Mouse (Mus musculus): ENCODE data around the gene Sult2b1. TPM values are rescaled to one million over a fixed set of nuclear protein-coding genes. Genes with fewer than 3 reads are reported as not detected.
A peak's percentile ranks its signal among the peaks of the same experiment; 100 is the strongest.

The Sult2b1 gene
- polyA plus RNA-seq, 1 experiment from 2014 or later = 3.7 TPM

DNA sequence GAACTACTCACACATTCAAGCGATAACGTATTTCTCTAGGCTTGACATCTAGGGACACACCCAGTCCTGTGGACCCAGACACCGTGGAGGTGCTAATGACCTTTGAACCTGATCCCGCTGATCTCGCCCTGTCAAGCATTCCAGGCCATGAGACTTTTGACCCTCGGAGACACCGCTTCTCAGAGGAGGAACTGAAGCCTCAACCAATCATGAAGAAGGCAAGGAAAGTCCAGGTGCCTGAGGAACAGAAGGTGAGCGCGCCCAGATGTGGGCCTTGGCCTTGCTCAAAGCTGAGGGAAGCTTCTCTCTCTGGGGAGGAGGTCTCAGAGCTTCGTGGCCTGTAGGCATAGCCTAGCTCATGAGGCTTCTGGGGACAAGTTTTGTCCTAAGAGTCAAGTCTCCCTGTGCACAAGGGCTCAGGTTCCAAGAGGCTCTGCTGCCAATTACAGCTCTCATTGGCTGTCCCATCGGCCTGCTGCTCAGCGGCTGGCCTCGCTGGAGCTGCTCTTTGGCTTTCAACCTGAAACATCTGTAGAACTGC is 76.2 kb downstream of the Sult2b1 start:
- Histone ChIP-seq H3K9me3 (ENCODE audit: low read length) (no peaks in the 10 kb centered on the region), H3K4me3 (ENCODE audit: low read depth, low read length) (no peak overlapping the region), H3K27ac (ENCODE audit: low read length) (peak overlapping the region; percentile 85; the same call in 1 of the 2 replicates), H3K4me2 (replicated peaks; ENCODE audit: low read depth, low read length) (peak overlapping the region; percentile 95), H3K9ac (replicated peaks; ENCODE audit: low read depth) (no peak overlapping the region), H3K36me3 (ENCODE audit: insufficient read depth, low read length) (peaks cover 15% of the 10 kb centered on the region), H3K4me1 (ENCODE audit: insufficient read depth, low read depth, low read length) (peaks cover 33% of the 10 kb centered on the region), H3K27me3 (replicated peaks; ENCODE audit: insufficient read depth, low read length) (no peaks in the 10 kb centered on the region)
- peak; percentile 34 for DNase-seq (ENCODE audit: low spot score)
- no peak for TF ChIP-seq CTCF (IDR thresholded peaks at IDR 0.05)
- no peak for TF ChIP-seq EP300 (IDR thresholded peaks at IDR 0.05)
- ATAC-seq = no peak
- 28% methylated on average over 13 of the region's 13 CpGs for WGBS

DNA sequence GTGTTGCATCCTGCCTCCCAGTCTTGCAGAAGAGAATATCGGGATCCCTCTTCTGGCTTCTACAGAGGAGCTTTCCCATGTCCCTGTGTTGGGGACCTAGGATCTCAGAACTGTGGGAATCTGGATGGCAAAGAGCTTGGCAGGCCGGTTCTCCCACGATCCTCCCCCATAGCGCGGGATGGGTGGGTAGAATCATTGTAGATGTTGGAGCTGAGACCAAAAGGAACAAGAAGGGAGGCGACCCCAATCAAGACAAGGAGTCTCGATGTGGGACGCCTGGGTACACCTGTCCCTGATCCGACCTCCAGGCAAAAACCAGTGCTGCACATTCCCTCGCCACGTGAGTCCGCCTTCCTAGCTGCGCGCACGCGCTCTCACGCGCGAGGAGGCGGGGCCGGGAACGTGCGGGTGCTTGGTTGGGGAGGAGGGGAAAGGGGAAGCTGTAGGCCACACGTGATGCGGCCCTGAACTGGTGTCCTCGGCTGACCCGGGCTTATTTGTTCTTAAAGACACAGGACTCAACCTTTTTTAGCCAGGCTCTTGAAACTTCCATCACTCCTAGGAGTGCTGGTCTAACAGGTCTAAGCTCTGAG is 77.0 kb downstream of the Sult2b1 start:
- under 1% methylated on average over 27 of the region's 27 CpGs for WGBS
- Histone ChIP-seq H3K4me1 (ENCODE audit: insufficient read depth, low read depth, low read length) (peaks cover 33% of the 10 kb centered on the region), H3K36me3 (ENCODE audit: insufficient read depth, low read length) (peaks cover 8% of the 10 kb centered on the region), H3K27me3 (replicated peaks; ENCODE audit: insufficient read depth, low read length) (no peaks in the 10 kb centered on the region), H3K9me3 (ENCODE audit: low read length) (no peaks in the 10 kb centered on the region), H3K9ac (replicated peaks; ENCODE audit: low read depth) (peak overlapping the region; percentile 42; the same call in 1 of the 2 replicates), H3K4me2 (replicated peaks; ENCODE audit: low read depth, low read length) (peak overlapping the region; percentile 95), H3K27ac (ENCODE audit: low read length) (peak overlapping the region; percentile 85), H3K4me3 (ENCODE audit: low read depth, low read length) (peak overlapping the region; percentile 51)
- ATAC-seq (peak; percentile 60), DNase-seq (ENCODE audit: low spot score) (peak; percentile 97)
- TF ChIP-seq CTCF (IDR thresholded peaks at IDR 0.05) (no peak), EP300 (IDR thresholded peaks at IDR 0.05) (no peak; the same call in 1 of the 2 replicates)

DNA sequence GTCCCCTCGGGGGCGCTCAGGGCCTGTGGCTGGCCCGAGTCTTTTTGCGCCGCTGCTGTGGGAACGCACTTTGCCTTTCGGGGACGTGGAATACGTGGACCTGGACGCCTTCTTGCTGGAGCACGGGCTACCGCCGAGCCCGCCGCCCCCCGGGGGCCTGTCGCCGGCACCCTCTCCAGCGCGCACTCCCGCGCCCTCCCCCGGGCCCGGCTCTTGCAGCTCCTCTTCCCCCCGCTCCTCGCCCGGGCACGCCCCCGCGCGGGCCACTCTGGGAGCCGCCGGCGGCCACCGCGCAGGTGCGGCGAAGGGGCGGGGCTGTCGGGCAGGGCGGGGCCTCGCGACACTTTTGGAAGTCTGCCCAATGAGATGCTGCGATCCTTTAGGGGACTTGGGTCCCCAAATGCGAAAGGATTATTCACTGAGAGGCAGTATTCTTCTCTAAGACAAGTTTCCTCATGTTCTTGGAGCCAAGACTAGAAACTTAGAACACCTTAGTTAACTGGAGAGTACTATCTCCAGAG is 77.7 kb downstream of the Sult2b1 start:
- Histone ChIP-seq H3K27me3 (replicated peaks; ENCODE audit: insufficient read depth, low read length) (no peaks in the 10 kb centered on the region), H3K4me2 (replicated peaks; ENCODE audit: low read depth, low read length) (peak overlapping the region; percentile 95), H3K9me3 (ENCODE audit: low read length) (no peaks in the 10 kb centered on the region), H3K4me1 (ENCODE audit: insufficient read depth, low read depth, low read length) (peaks cover 33% of the 10 kb centered on the region), H3K9ac (replicated peaks; ENCODE audit: low read depth) (peak overlapping the region; percentile 70), H3K4me3 (ENCODE audit: low read depth, low read length) (peak overlapping the region; percentile 51), H3K36me3 (ENCODE audit: insufficient read depth, low read length) (peaks cover 8% of the 10 kb centered on the region), H3K27ac (ENCODE audit: low read length) (peak overlapping the region; percentile 85)
- peak; percentile 14 for ATAC-seq
- TF ChIP-seq EP300 (IDR thresholded peaks at IDR 0.05) (no peak), CTCF (IDR thresholded peaks at IDR 0.05) (peak; percentile 13; the same call in 1 of the 2 replicates)
- under 1% methylated on average over 37 of the region's 45 CpGs for WGBS
- DNase-seq (ENCODE audit: low spot score) = peak; percentile 87

DNA sequence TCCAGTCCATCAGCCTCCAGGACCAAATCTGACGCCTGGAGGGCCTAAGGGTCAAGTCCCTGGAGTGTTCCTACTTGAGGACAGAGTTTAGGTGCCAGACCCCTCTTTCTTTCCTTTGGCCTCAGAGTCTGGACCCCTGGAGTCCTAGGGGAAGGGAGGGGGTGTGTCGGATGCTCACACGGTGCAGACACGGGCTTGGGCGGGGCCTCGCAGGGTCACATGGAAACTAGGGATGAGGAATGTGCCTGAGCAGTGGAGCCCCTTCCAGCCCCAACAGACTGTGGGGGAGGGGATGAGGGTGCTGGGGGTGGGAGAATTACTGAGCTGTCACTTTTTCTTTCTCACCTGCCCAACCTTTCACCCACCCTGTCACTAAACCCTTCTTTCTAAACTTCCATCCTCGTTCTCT is 78.6 kb downstream of the Sult2b1 start:
- Histone ChIP-seq H3K4me1 (ENCODE audit: insufficient read depth, low read depth, low read length) (peaks cover 33% of the 10 kb centered on the region), H3K27me3 (replicated peaks; ENCODE audit: insufficient read depth, low read length) (no peaks in the 10 kb centered on the region), H3K27ac (ENCODE audit: low read length) (peak overlapping the region; percentile 85), H3K9me3 (ENCODE audit: low read length) (no peaks in the 10 kb centered on the region), H3K4me2 (replicated peaks; ENCODE audit: low read depth, low read length) (peak overlapping the region; percentile 95), H3K36me3 (ENCODE audit: insufficient read depth, low read length) (peaks cover 7% of the 10 kb centered on the region; the same call in 1 of the 2 replicates), H3K9ac (replicated peaks; ENCODE audit: low read depth) (peak overlapping the region; percentile 70), H3K4me3 (ENCODE audit: low read depth, low read length) (peak overlapping the region; percentile 51)
- DNase-seq (ENCODE audit: low spot score) (peak; percentile 70), ATAC-seq (no peak)
- 7% methylated on average over 7 of the region's 7 CpGs for WGBS
- TF ChIP-seq CTCF (IDR thresholded peaks at IDR 0.05) (no peak), EP300 (IDR thresholded peaks at IDR 0.05) (no peak)

DNA sequence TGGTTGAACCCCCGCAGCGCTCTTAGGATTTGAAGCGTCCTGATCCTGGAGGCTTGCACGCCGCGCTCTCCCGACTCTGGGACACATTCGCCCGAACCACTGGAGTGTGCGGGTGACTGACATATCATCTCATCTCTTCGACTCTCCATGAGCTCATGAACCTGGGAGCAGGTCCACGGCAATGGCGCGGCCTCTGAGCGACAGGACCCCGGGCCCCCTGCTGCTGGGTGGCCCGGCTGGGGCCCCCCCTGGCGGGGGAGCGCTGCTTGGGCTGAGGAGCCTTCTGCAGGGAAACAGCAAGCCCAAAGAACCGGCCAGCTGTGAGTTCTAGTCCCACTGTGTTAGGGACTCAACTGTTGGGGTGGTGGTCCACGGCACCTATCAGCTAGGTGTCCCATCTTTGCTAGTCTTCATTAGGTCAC is 79.0 kb downstream of the Sult2b1 start:
- peaks cover 1% of the 10 kb centered on the region; the same call in 1 of the 2 replicates for H3K27me3 ChIP-seq (replicated peaks; ENCODE audit: insufficient read depth, low read length)
- H3K4me1 ChIP-seq (ENCODE audit: insufficient read depth, low read depth, low read length) = peaks cover 36% of the 10 kb centered on the region
- no peaks in the 10 kb centered on the region for H3K9me3 ChIP-seq (ENCODE audit: low read length)
- H3K4me3 ChIP-seq (ENCODE audit: low read depth, low read length) = peak overlapping the region; percentile 51
- DNase-seq (ENCODE audit: low spot score) (no peak), ATAC-seq (no peak; the same call in 1 of the 2 replicates)
- H3K36me3 ChIP-seq (ENCODE audit: insufficient read depth, low read length) = 0 out of 2 replicates have a peak, but pooled peaks cover 3% of the 10 kb centered on the region
- peak; percentile 24; the same call in 1 of the 2 replicates for TF ChIP-seq CTCF (IDR thresholded peaks at IDR 0.05)
- TF ChIP-seq EP300 (IDR thresholded peaks at IDR 0.05) = no peak
- WGBS = under 1% methylated on average over 21 of the region's 21 CpGs
- peak overlapping the region; percentile 95 for H3K4me2 ChIP-seq (replicated peaks; ENCODE audit: low read depth, low read length)
- peak overlapping the region; percentile 70 for H3K27ac ChIP-seq (ENCODE audit: low read length)
- peak overlapping the region; percentile 39; the same call in 1 of the 2 replicates for H3K9ac ChIP-seq (replicated peaks; ENCODE audit: low read depth)

DNA sequence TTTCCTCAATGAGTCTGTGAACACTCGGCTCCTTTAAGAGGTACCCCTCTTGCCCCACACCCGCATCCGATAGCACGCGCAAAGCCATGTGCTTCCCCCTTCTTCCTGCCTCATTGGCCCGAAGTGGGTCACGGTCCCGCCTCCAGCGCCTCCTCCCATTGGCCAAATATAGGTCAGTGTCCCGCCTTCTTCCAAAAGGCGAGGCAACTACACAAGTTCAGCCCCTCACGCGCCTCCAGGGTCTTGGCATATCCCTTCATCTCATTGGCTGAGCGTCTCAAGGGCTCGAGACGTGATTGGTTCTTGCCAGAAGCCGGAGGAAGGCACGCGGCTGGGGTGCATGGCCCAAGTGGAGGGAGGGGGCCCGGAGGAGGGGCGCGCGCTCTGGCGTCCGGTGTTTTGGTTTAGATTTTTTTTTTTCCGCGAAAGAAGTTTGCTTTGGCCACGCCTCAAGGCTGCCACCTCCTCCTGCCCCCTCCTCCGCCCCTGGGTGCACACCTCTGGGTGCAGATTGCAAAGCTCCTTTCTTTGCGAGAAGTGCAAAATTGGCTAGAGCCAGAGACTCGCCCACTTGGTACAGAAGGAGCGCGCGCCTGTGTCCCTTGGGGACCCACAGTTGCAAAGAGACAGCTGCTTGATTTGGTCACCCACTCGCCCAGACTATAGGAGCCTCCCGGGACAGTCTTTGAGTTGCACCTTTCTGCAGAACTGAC is 79.6 kb downstream of the Sult2b1 start, which contains the start of gene Dbp:
Gene Dbp (plus strand): TSS at position 359 of the 713 bp plus-strand sequence.
- Histone ChIP-seq H3K4me2 (replicated peaks; ENCODE audit: low read depth, low read length) (peak within 1 kb of the TSS; percentile 95), H3K4me3 (ENCODE audit: low read depth, low read length) (peak within 1 kb of the TSS; percentile 51), H3K9ac (replicated peaks; ENCODE audit: low read depth) (peak within 1 kb of the TSS; percentile 39; the same call in 1 of the 2 replicates), H3K4me1 (ENCODE audit: insufficient read depth, low read depth, low read length) (peaks cover 40% of the 10 kb centered on the region), H3K27me3 (replicated peaks; ENCODE audit: insufficient read depth, low read length) (peaks cover 7% of the 10 kb centered on the region; the same call in 1 of the 2 replicates), H3K36me3 (ENCODE audit: insufficient read depth, low read length) (no peaks in the 10 kb centered on the region), H3K27ac (ENCODE audit: low read length) (peak within 1 kb of the TSS; percentile 81), H3K9me3 (ENCODE audit: low read length) (no peaks in the 10 kb centered on the region)
- TF ChIP-seq EP300 (IDR thresholded peaks at IDR 0.05) = peak; percentile 52; the same call in 1 of the 2 replicates
- no peak for TF ChIP-seq CTCF (IDR thresholded peaks at IDR 0.05)
- WGBS = under 1% methylated on average over 35 of the region's 36 CpGs
- ATAC-seq (peak; percentile 89), DNase-seq (ENCODE audit: low spot score) (peak; percentile 99)
